Mouse (Mus musculus): Measurements from ENCODE around the gene Ssr2. TPM values are rescaled to one million over a fixed set of nuclear protein-coding genes. Genes with fewer than 3 reads are reported as not detected.

Ssr2 gene
- polyA plus RNA-seq, 1 experiment from 2014 or later = 220 TPM

DNA sequence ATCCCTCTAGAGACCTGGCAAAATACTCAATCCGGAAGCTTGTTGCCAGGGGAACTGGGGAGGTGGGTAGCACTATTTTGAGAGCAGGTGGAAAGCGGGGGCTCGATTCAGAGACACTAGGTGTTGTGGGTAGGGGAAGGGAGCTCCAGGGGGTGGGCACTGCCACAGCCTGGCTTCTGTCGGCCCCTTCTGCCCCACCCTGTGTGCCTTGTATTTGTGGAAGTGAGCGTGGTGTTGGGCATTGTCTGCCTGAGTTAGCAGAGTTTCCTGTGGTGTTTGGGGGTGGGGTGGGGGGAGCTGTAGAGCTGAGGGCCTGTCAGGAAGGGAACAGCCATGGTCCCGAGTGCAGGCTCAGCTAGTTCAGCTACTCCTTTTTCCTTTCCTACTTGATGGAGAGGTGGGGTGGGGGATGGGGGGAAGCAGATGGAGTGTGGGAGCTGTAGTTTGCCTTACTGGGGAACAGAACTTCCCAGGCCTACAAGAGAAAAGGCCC lies 55.2 kb downstream of the Ssr2 start:
- Histone ChIP-seq H3K9me3 (ENCODE audit: control insufficient read depth, low read length) (no peaks in the 10 kb centered on the region), H3K4me3 (ENCODE audit: low read depth, low read length) (no peak overlapping the region), H3K27ac (replicated peaks; ENCODE audit: low read depth, low read length) (no peak overlapping the region), H3K27me3 (ENCODE audit: control insufficient read depth, insufficient read depth, low read length) (no peaks in the 10 kb centered on the region), H3K4me2 (ENCODE audit: low read depth, severe bottlenecking) (no peak overlapping the region), H3K4me1 (ENCODE audit: control insufficient read depth, insufficient read depth, low read length) (no peaks in the 10 kb centered on the region), H3K9ac (ENCODE audit: low read length) (no peak overlapping the region), H3K36me3 (ENCODE audit: control insufficient read depth, insufficient read depth, low read length) (peaks cover 39% of the 10 kb centered on the region)
- 83% methylated on average over 6 of the region's 6 CpGs for WGBS
- ATAC-seq (ENCODE audit: insufficient number of reproducible peaks, low FRiP score, low TSS enrichment, low read depth) (no peak), DNase-seq (ENCODE audit: low spot score) (no peak)

GRCm38 (mm10) chr3:88631921-88632587 lies 56.4 kb downstream of the Ssr2 start:
- WGBS = 78% methylated on average over 12 of the region's 12 CpGs
- H3K27me3 ChIP-seq (ENCODE audit: control insufficient read depth, insufficient read depth, low read length) = no peaks in the 10 kb centered on the region
- no peaks in the 10 kb centered on the region for H3K9me3 ChIP-seq (ENCODE audit: control insufficient read depth, low read length)
- H3K9ac ChIP-seq (ENCODE audit: low read length) = no peak overlapping the region
- peaks cover 50% of the 10 kb centered on the region for H3K36me3 ChIP-seq (ENCODE audit: control insufficient read depth, insufficient read depth, low read length)
- ATAC-seq (ENCODE audit: insufficient number of reproducible peaks, low FRiP score, low TSS enrichment, low read depth) (no peak), DNase-seq (ENCODE audit: low spot score) (no peak)
- H3K27ac ChIP-seq (replicated peaks; ENCODE audit: low read depth, low read length) = no peak overlapping the region
- H3K4me2 ChIP-seq (ENCODE audit: low read depth, severe bottlenecking) = no peak overlapping the region
- H3K4me1 ChIP-seq (ENCODE audit: control insufficient read depth, insufficient read depth, low read length) = no peaks in the 10 kb centered on the region
- H3K4me3 ChIP-seq (ENCODE audit: low read depth, low read length) = no peak overlapping the region

DNA sequence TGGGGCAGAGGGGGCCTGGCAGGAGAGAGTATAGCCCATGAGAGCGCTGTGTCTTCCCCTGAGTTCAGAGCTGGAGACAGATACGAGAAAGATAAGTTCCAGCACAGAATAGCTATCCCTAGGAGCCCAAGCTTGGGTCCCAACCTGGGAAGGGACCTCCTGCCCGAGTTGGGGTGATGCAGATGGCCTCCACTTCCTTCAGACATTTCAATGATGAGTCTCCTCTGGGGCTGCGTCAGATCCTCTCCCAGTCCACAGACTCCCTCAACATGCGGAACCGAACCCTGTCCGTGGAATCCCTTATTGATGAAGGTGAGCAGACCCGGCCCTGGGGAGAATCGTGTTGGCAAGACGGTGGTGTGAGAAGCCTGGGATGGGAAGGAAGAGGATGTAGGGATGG lies 57.4 kb downstream of the Ssr2 start:
- no peaks in the 10 kb centered on the region for H3K27me3 ChIP-seq (ENCODE audit: control insufficient read depth, insufficient read depth, low read length)
- no peak overlapping the region for H3K9ac ChIP-seq (ENCODE audit: low read length)

GRCm38 (mm10) chr3:88635506-88636275 lies 60.0 kb downstream of the Ssr2 start:
- Histone ChIP-seq H3K4me3 (ENCODE audit: low read depth, low read length) (no peak overlapping the region), H3K4me2 (ENCODE audit: low read depth, severe bottlenecking) (no peak overlapping the region), H3K27me3 (ENCODE audit: control insufficient read depth, insufficient read depth, low read length) (no peaks in the 10 kb centered on the region), H3K9me3 (ENCODE audit: control insufficient read depth, low read length) (no peaks in the 10 kb centered on the region), H3K36me3 (ENCODE audit: control insufficient read depth, insufficient read depth, low read length) (peaks cover 62% of the 10 kb centered on the region), H3K9ac (ENCODE audit: low read length) (no peak overlapping the region), H3K4me1 (ENCODE audit: control insufficient read depth, insufficient read depth, low read length) (no peaks in the 10 kb centered on the region), H3K27ac (replicated peaks; ENCODE audit: low read depth, low read length) (no peak overlapping the region)
- 92% methylated on average over 19 of the region's 19 CpGs for WGBS
- DNase-seq (ENCODE audit: low spot score) (no peak), ATAC-seq (ENCODE audit: insufficient number of reproducible peaks, low FRiP score, low TSS enrichment, low read depth) (no peak)

More for the DNA sequence above, 57.4 kb downstream of the Ssr2 start:
- no peak overlapping the region for H3K4me2 ChIP-seq (ENCODE audit: low read depth, severe bottlenecking)
- no peak overlapping the region for H3K27ac ChIP-seq (replicated peaks; ENCODE audit: low read depth, low read length)
- H3K9me3 ChIP-seq (ENCODE audit: control insufficient read depth, low read length) = no peaks in the 10 kb centered on the region
- H3K4me3 ChIP-seq (ENCODE audit: low read depth, low read length) = no peak overlapping the region
- WGBS = 94% methylated on average over 10 of the region's 10 CpGs
- ATAC-seq (ENCODE audit: insufficient number of reproducible peaks, low FRiP score, low TSS enrichment, low read depth) (no peak), DNase-seq (ENCODE audit: low spot score) (no peak)
- no peaks in the 10 kb centered on the region for H3K4me1 ChIP-seq (ENCODE audit: control insufficient read depth, insufficient read depth, low read length)
- peaks cover 52% of the 10 kb centered on the region for H3K36me3 ChIP-seq (ENCODE audit: control insufficient read depth, insufficient read depth, low read length)

- DNase-seq (ENCODE audit: low spot score) = no peak
- no peak overlapping the region for H3K4me3 ChIP-seq (ENCODE audit: low read depth, low read length)
- H3K4me1 ChIP-seq (ENCODE audit: control insufficient read depth, insufficient read depth, low read length) = no peaks in the 10 kb centered on the region
- no peak overlapping the region for H3K4me2 ChIP-seq (ENCODE audit: low read depth, severe bottlenecking)
- H3K9me3 ChIP-seq (ENCODE audit: control insufficient read depth, low read length) = no peaks in the 10 kb centered on the region
- H3K27ac ChIP-seq (replicated peaks; ENCODE audit: low read depth, low read length) = no peak overlapping the region
- WGBS = 96% methylated on average over 8 of the region's 8 CpGs
- no peaks in the 10 kb centered on the region for H3K27me3 ChIP-seq (ENCODE audit: control insufficient read depth, insufficient read depth, low read length)
- no peak overlapping the region for H3K9ac ChIP-seq (ENCODE audit: low read length)
- peaks cover 58% of the 10 kb centered on the region for H3K36me3 ChIP-seq (ENCODE audit: control insufficient read depth, insufficient read depth, low read length)
- ATAC-seq (ENCODE audit: insufficient number of reproducible peaks, low FRiP score, low TSS enrichment, low read depth) = no peak
Measured at GRCm38 (mm10) chr3:88636555-88636986, 60.9 kb downstream of the Ssr2 start.

- DNase-seq (ENCODE audit: low spot score) = no peak
- Histone ChIP-seq H3K27me3 (ENCODE audit: control insufficient read depth, insufficient read depth, low read length) (no peaks in the 10 kb centered on the region), H3K4me2 (ENCODE audit: low read depth, severe bottlenecking) (no peak overlapping the region), H3K27ac (replicated peaks; ENCODE audit: low read depth, low read length) (no peak overlapping the region), H3K9me3 (ENCODE audit: control insufficient read depth, low read length) (no peaks in the 10 kb centered on the region), H3K4me1 (ENCODE audit: control insufficient read depth, insufficient read depth, low read length) (no peaks in the 10 kb centered on the region), H3K9ac (ENCODE audit: low read length) (no peak overlapping the region), H3K36me3 (ENCODE audit: control insufficient read depth, insufficient read depth, low read length) (peaks cover 61% of the 10 kb centered on the region), H3K4me3 (ENCODE audit: low read depth, low read length) (no peak overlapping the region)
- no peak for ATAC-seq (ENCODE audit: insufficient number of reproducible peaks, low FRiP score, low TSS enrichment, low read depth)
- WGBS = 96% methylated on average over 5 of the region's 5 CpGs
Measured at GRCm38 (mm10) chr3:88637134-88637533, 61.5 kb downstream of the Ssr2 start.

MicroRNA genes within 50 kb of the gene (microRNA counts, 519-probe panel; counts per million panel counts)
- not detected for microRNA mmu-miR-1905

Small RNA genes within 50 kb of the gene (microRNA-seq; reads per million reads assigned to microRNA genes)
- gene Mir1905 = not detected

Other genes with a start within 250 kb of the Ssr2 start
- gene Tmem79, start 239.7 kb upstream of the Ssr2 start, polyA plus RNA-seq (2014; fragmentation: Nextera tagmentation; extraction: Ambion mirVana) = 1.8 and 3.3 TPM in 2 replicates
- 44.9 and 49.0 TPM in 2 replicates for gene Smg5, start 239.6 kb upstream of the Ssr2 start, polyA plus RNA-seq (2014; fragmentation: Nextera tagmentation; extraction: Ambion mirVana)
- 1.1 and 1.8 TPM in 2 replicates for gene Paqr6, start 211.3 kb upstream of the Ssr2 start, polyA plus RNA-seq (2014; fragmentation: Nextera tagmentation; extraction: Ambion mirVana)
- gene Bglap3, start 203.1 kb upstream of the Ssr2 start, polyA plus RNA-seq (2014; fragmentation: Nextera tagmentation; extraction: Ambion mirVana) = not detected in 2 replicates
- not detected in 2 replicates for gene Bglap2, start 197.2 kb upstream of the Ssr2 start, polyA plus RNA-seq (2014; fragmentation: Nextera tagmentation; extraction: Ambion mirVana)
- gene Bglap, start 191.4 kb upstream of the Ssr2 start, polyA plus RNA-seq (2014; fragmentation: Nextera tagmentation; extraction: Ambion mirVana) = not detected in 2 replicates
- 174 and 185 TPM in 2 replicates for gene Pmf1, start 165.5 kb upstream of the Ssr2 start, polyA plus RNA-seq (2014; fragmentation: Nextera tagmentation; extraction: Ambion mirVana)
- gene Slc25a44, start 150.7 kb upstream of the Ssr2 start, polyA plus RNA-seq (2014; fragmentation: Nextera tagmentation; extraction: Ambion mirVana) = 17.7 and 18.9 TPM in 2 replicates
- gene Sema4a, start 114.7 kb upstream of the Ssr2 start, polyA plus RNA-seq (2014; fragmentation: Nextera tagmentation; extraction: Ambion mirVana) = 5.4 and 5.7 TPM in 2 replicates
- 20.3 and 20.4 TPM in 2 replicates for gene Lmna, start 65.9 kb upstream of the Ssr2 start, polyA plus RNA-seq (2014; fragmentation: Nextera tagmentation; extraction: Ambion mirVana)
- gene Mex3a, start 43.5 kb upstream of the Ssr2 start, polyA plus RNA-seq (2014; fragmentation: Nextera tagmentation; extraction: Ambion mirVana) = 42.6 and 43.5 TPM in 2 replicates
- gene Rab25, start 27.6 kb upstream of the Ssr2 start, polyA plus RNA-seq (2014; fragmentation: Nextera tagmentation; extraction: Ambion mirVana) = 2.4 and 3.1 TPM in 2 replicates
- 78.9 and 89.3 TPM in 2 replicates for gene Lamtor2, start 22.8 kb upstream of the Ssr2 start, polyA plus RNA-seq (2014; fragmentation: Nextera tagmentation; extraction: Ambion mirVana)
- 80.1 and 85.3 TPM in 2 replicates for gene Ubqln4, start 22.1 kb upstream of the Ssr2 start, polyA plus RNA-seq (2014; fragmentation: Nextera tagmentation; extraction: Ambion mirVana)
- 132 and 134 TPM in 2 replicates for gene Arhgef2, start 30.1 kb downstream of the Ssr2 start, polyA plus RNA-seq (2014; fragmentation: Nextera tagmentation; extraction: Ambion mirVana)
- not detected in 2 replicates for gene Rxfp4, start 77.3 kb downstream of the Ssr2 start, polyA plus RNA-seq (2014; fragmentation: Nextera tagmentation; extraction: Ambion mirVana)
- 110 and 122 TPM in 2 replicates for gene Khdc4, start 109.9 kb downstream of the Ssr2 start, polyA plus RNA-seq (2014; fragmentation: Nextera tagmentation; extraction: Ambion mirVana)
- gene Rit1, start 141.0 kb downstream of the Ssr2 start, polyA plus RNA-seq (2014; fragmentation: Nextera tagmentation; extraction: Ambion mirVana) = 28.8 and 36.0 TPM in 2 replicates
- 28.7 and 31.0 TPM in 2 replicates for gene Syt11, start 199.3 kb downstream of the Ssr2 start, polyA plus RNA-seq (2014; fragmentation: Nextera tagmentation; extraction: Ambion mirVana)